Mouse (Mus musculus): ENCODE results near the gene Kansl3.

GRCm38 (mm10) chr1:36370918-36371317, 1.9 kb upstream of the Kansl3 start:
- TF ChIP-seq CTCF (IDR thresholded peaks at IDR 0.05; ENCODE audit: low read depth, low read length) (no peak), GATA1 (IDR thresholded peaks at IDR 0.05; ENCODE audit: borderline replicate concordance, low read length) (no peak), POLR2AphosphoS5 (IDR thresholded peaks at IDR 0.05; ENCODE audit: insufficient replicate concordance, low read depth, low read length) (no peak)

Measured in G1E (cell line).